Mouse (Mus musculus) MEL (cell line): ENCODE results near the gene Ambp. TPM values are rescaled to one million over a fixed set of nuclear protein-coding genes. Genes with fewer than 3 reads are reported as not detected.

Source experiments
- DNase-seq: peaks from one replicate; pipeline ENCODE4 v3.0.0; 2011; ENCODE audit warnings: low read depth, low spot score
- H3K27ac ChIP-seq: 2 replicates; pipeline ENCODE4 v1.5.1; 2012; ENCODE audit warnings: low read depth, mild to moderate bottlenecking, control low read depth, low read length, moderate library complexity; ENCODE audit not compliant: control insufficient read depth
- H3K27me3 ChIP-seq, 2 experiments: fragments of 150-350 bp in 1 of 2; sonication (generic) in 1 of 2; 2 replicates each; pipeline ENCODE4 v1.6.1; 2012; ENCODE audit warnings: low read length in 2 of 2, mild to moderate bottlenecking in 2 of 2, improper control_type of control experiment in 1 of 2, moderate library complexity in 1 of 2; ENCODE audit not compliant: insufficient read depth in 2 of 2, control insufficient read depth in 1 of 2
- H3K36me3 ChIP-seq, 2 experiments: 2 replicates each; pipeline ENCODE4 v1.6.1; 2012 to 2014; ENCODE audit warnings: low read length in 2 of 2, improper control_type of control experiment in 1 of 2, inconsistent platforms in 1 of 2, mild to moderate bottlenecking in 1 of 2; ENCODE audit not compliant: insufficient read depth in 2 of 2, control insufficient read depth in 1 of 2
- H3K4me1 ChIP-seq, 2 experiments: fragments of 150-350 bp in 1 of 2; sonication (generic) in 1 of 2; 2 replicates each; pipeline ENCODE4 v1.6.1; 2012; ENCODE audit warnings: low read length in 2 of 2, improper control_type of control experiment in 1 of 2, mild to moderate bottlenecking in 1 of 2; ENCODE audit not compliant: insufficient read depth in 2 of 2, control insufficient read depth in 1 of 2
- H3K4me3 ChIP-seq, 2 experiments: fragments of 150-350 bp in 1 of 2; sonication (generic) in 1 of 2; 2 replicates each; pipeline ENCODE4 v1.5.1; 2012; ENCODE audit warnings: low read depth in 2 of 2, low read length in 2 of 2, mild to moderate bottlenecking in 2 of 2, moderate library complexity in 2 of 2, control low read depth in 1 of 2, improper control_type of control experiment in 1 of 2; ENCODE audit not compliant: control insufficient read depth in 1 of 2, insufficient read depth in 1 of 2
- H3K79me2 ChIP-seq: 2 replicates; pipeline ENCODE4 v1.6.1; 2012; ENCODE audit warnings: mild to moderate bottlenecking, low read length, moderate library complexity; ENCODE audit not compliant: control insufficient read depth, poor library complexity, insufficient read depth
- H3K9ac ChIP-seq: 2 replicates; pipeline ENCODE4 v1.6.1; 2012; ENCODE audit warnings: low read depth, mild to moderate bottlenecking, control low read depth, low read length, moderate library complexity; ENCODE audit not compliant: control insufficient read depth, poor library complexity, severe bottlenecking
- H3K9me3 ChIP-seq: fragments of 150-350 bp; sonication (generic); replicated peaks from 2 replicates; pipeline ENCODE4 v1.6.1; 2012; ENCODE audit warnings: mild to moderate bottlenecking, low read length, improper control_type of control experiment, moderate library complexity; ENCODE audit not compliant: insufficient read depth
- CHD2 ChIP-seq: IDR thresholded peaks from 2 replicates; pipeline ENCODE4 v1.6.1; 2011; ENCODE audit warnings: low read length, improper control_type of control experiment
- CTCF ChIP-seq, 3 experiments: IDR thresholded peaks in 2 of 3; conservative IDR thresholded peaks in 1 of 3; 2 replicates each; pipeline ENCODE4 v1.5.1; 2011 to 2012; ENCODE audit warnings: low read length in 3 of 3, low read depth in 2 of 3, mild to moderate bottlenecking in 2 of 3, improper control_type of control experiment in 1 of 3, inconsistent platforms in 1 of 3, mixed read lengths in 1 of 3, moderate library complexity in 1 of 3; ENCODE audit not compliant: control insufficient read depth in 1 of 3, insufficient read depth in 1 of 3, poor library complexity in 1 of 3, severe bottlenecking in 1 of 3
- E2F4 ChIP-seq: IDR thresholded peaks from 2 replicates; pipeline ENCODE4 v1.6.1; 2011; ENCODE audit warnings: low read depth, low read length, improper control_type of control experiment, borderline replicate concordance
- ELF1 ChIP-seq: IDR thresholded peaks from 2 replicates; pipeline ENCODE4 v1.6.1; 2014; ENCODE audit warnings: low read depth, mild to moderate bottlenecking, inconsistent platforms, low read length, improper control_type of control experiment, moderate library complexity
- ETS1 ChIP-seq: IDR thresholded peaks from 2 replicates; pipeline ENCODE4 v1.6.1; 2012; ENCODE audit warnings: low read depth, mild to moderate bottlenecking, inconsistent platforms, low read length, improper control_type of control experiment, moderate library complexity
- GABPA ChIP-seq: IDR thresholded peaks from 2 replicates; pipeline ENCODE4 v1.6.1; 2012; ENCODE audit warnings: low read depth, mild to moderate bottlenecking, inconsistent platforms, low read length, improper control_type of control experiment, moderate library complexity
- GATA1 ChIP-seq: IDR thresholded peaks from 2 replicates; pipeline ENCODE4 v1.6.1; 2011; ENCODE audit warnings: low read depth, low read length, improper control_type of control experiment
- MAX ChIP-seq: IDR thresholded peaks from 2 replicates; pipeline ENCODE4 v1.6.1; 2011; ENCODE audit warnings: low read length, improper control_type of control experiment
- MEF2A ChIP-seq: IDR thresholded peaks from 2 replicates; pipeline ENCODE4 v1.6.1; 2014; ENCODE audit warnings: low read depth, mild to moderate bottlenecking, inconsistent platforms, low read length, improper control_type of control experiment; ENCODE audit not compliant: poor library complexity, insufficient replicate concordance, severe bottlenecking; ENCODE audit errors: extremely low read depth
- MYC ChIP-seq: IDR thresholded peaks from 2 replicates; pipeline ENCODE4 v1.6.1; 2011; ENCODE audit warnings: low read depth, mild to moderate bottlenecking, low read length, improper control_type of control experiment, moderate library complexity
- NELFE ChIP-seq: IDR thresholded peaks from 2 replicates; pipeline ENCODE4 v1.6.1; 2011; ENCODE audit warnings: low read depth, low read length, improper control_type of control experiment
- RAD21 ChIP-seq: IDR thresholded peaks from 2 replicates; pipeline ENCODE4 v1.6.1; 2011; ENCODE audit warnings: mild to moderate bottlenecking, low read depth, low read length, improper control_type of control experiment
- RCOR1 ChIP-seq: IDR thresholded peaks from 2 replicates; pipeline ENCODE4 v1.6.1; 2012; ENCODE audit warnings: low read depth, mild to moderate bottlenecking, inconsistent platforms, low read length, improper control_type of control experiment
- SMC3 ChIP-seq: IDR thresholded peaks from 2 replicates; pipeline ENCODE4 v1.6.1; 2011; ENCODE audit warnings: low read depth, low read length, improper control_type of control experiment
- TAL1 ChIP-seq: IDR thresholded peaks from 2 replicates; pipeline ENCODE4 v1.6.1; 2012; ENCODE audit warnings: mild to moderate bottlenecking, inconsistent platforms, low read length, moderate library complexity, mixed read lengths
- TCF12 ChIP-seq: IDR thresholded peaks from 2 replicates; pipeline ENCODE4 v1.6.1; 2014; ENCODE audit warnings: low read depth, mild to moderate bottlenecking, inconsistent platforms, low read length, improper control_type of control experiment, moderate library complexity
- UBTF ChIP-seq: IDR thresholded peaks from 2 replicates; pipeline ENCODE4 v1.6.1; 2012; ENCODE audit warnings: low read depth, mild to moderate bottlenecking, inconsistent platforms, low read length, improper control_type of control experiment, moderate library complexity, borderline replicate concordance; ENCODE audit not compliant: insufficient read depth
- USF2 ChIP-seq, 2 experiments: IDR thresholded peaks; 2 replicates each; pipeline ENCODE4 v1.6.1; 2011 to 2012; ENCODE audit warnings: improper control_type of control experiment in 2 of 2, low read length in 2 of 2, borderline replicate concordance in 1 of 2, inconsistent platforms in 1 of 2, low read depth in 1 of 2, mild to moderate bottlenecking in 1 of 2; ENCODE audit not compliant: insufficient read depth in 1 of 2
- ZKSCAN1 ChIP-seq: IDR thresholded peaks from 2 replicates; pipeline ENCODE4 v1.6.1; 2012; ENCODE audit warnings: low read depth, mild to moderate bottlenecking, inconsistent platforms, low read length, improper control_type of control experiment, moderate library complexity
- ZMIZ1 ChIP-seq: IDR thresholded peaks from 2 replicates; pipeline ENCODE4 v1.6.1; 2012; ENCODE audit warnings: low read depth, mild to moderate bottlenecking, inconsistent platforms, low read length, improper control_type of control experiment, moderate library complexity
- polyA plus RNA-seq, 2 experiments: library from polyadenylated mRNA; stranded (reverse) in 1 of 2; unstranded in 1 of 2; fragments of >175 nt in 1 of 2; fragments of >200 nt in 1 of 2; gene quantifications; 2 replicates each; pipeline versions ENCODE4 v1.2.1 to v1.2.4; 2012; ENCODE audit warnings: low replicate concordance in 2 of 2, low read depth in 1 of 2; ENCODE audit not compliant: insufficient read length in 2 of 2, insufficient read depth in 1 of 2, missing spikeins in 1 of 2
- total RNA-seq: library from RNA; depleted of rRNA; stranded (reverse); fragments of 300-350 nt; gene quantifications from 2 replicates; pipeline ENCODE4 v1.2.3, GENCODE M21; 2012

The Ambp gene
- total and polyA plus RNA-seq, 3 experiments = not detected

GRCm38 (mm10) chr4:63124861-63125466, 29.6 kb downstream of the Ambp start:
- H3K79me2 ChIP-seq = no peaks in the 10 kb centered on the region
- H3K9ac ChIP-seq = no peak overlapping the region
- H3K27ac ChIP-seq = no peak overlapping the region
- DNase-seq = no peak
- no peaks in the 10 kb centered on the region for H3K4me1 ChIP-seq
- no peaks in the 10 kb centered on the region for H3K9me3 ChIP-seq
- TF ChIP-seq CTCF (IDR thresholded peaks at IDR 0.05 in 2 of 3, conservative IDR thresholded peaks at IDR 0.05 in 1 of 3; ENCODE audit: control insufficient read depth in 1 of 3, insufficient read depth in 1 of 3, low read depth in 2 of 3, low read length in 3 of 3, poor library complexity in 1 of 3, severe bottlenecking in 1 of 3) (no peak), GABPA (no peak), UBTF (no peak), ZMIZ1 (no peak), USF2 (IDR thresholded peaks at IDR 0.05; ENCODE audit: borderline replicate concordance in 1 of 2, insufficient read depth in 1 of 2, low read depth in 1 of 2, low read length in 2 of 2) (no peak), RAD21 (no peak), SMC3 (no peak), TCF12 (no peak), MYC (no peak), GATA1 (no peak), RCOR1 (no peak), CHD2 (no peak), MEF2A (no peak), ETS1 (no peak), ZKSCAN1 (no peak), TAL1 (no peak), ELF1 (no peak), E2F4 (no peak), MAX (no peak), NELFE (no peak)
- TF ChIP-seq, all 39 proteins: peak for 0
- Histone ChIP-seq H3K4me3 (no peak overlapping the region), H3K36me3 (no peaks in the 10 kb centered on the region), H3K27me3 (no peaks in the 10 kb centered on the region)
